Mouse (Mus musculus): ENCODE measurements around the gene Fam186b.

- no peak for TF ChIP-seq CTCF (IDR thresholded peaks at IDR 0.05; ENCODE audit: extremely low read depth, insufficient read depth, low read length)
- TF ChIP-seq POLR2A (IDR thresholded peaks at IDR 0.05; ENCODE audit: extremely low read depth, insufficient read depth, low read length): no peak
Measured at GRCm38 (mm10) chr15:99335801-99336320, 40.2 kb upstream of the Fam186b start.
